Mouse (Mus musculus) forebrain, embryonic 10.5 days (tissue): Measurements from ENCODE around the gene Bcar3. TPM values are rescaled to one million over a fixed set of nuclear protein-coding genes. Genes with fewer than 3 reads are reported as not detected.
"Not testable (repeated sequence)": the region's sequence is repeated elsewhere in the genome, so short reads cannot be mapped to it uniquely, and the experiment has no call there.

Experiments
- DNase-seq: peaks from one replicate; pipeline ENCODE4 v3.0.0-alpha.2; 2017; ENCODE audit warnings: low spot score; ENCODE audit errors: extremely low spot score
- H3K27ac ChIP-seq: fragments of 300-500 bp; sonication (generic); 2 replicates; pipeline ENCODE4 v1.5.1; 2016; ENCODE audit warnings: mild to moderate bottlenecking
- H3K27me3 ChIP-seq: fragments of 300-500 bp; sonication (generic); 2 replicates; pipeline ENCODE4 v1.6.1; 2016; ENCODE audit warnings: mild to moderate bottlenecking; ENCODE audit not compliant: poor library complexity, severe bottlenecking
- H3K36me3 ChIP-seq: fragments of 300-500 bp; sonication (generic); replicated peaks from 2 replicates; pipeline ENCODE4 v1.6.1; 2016; ENCODE audit warnings: mild to moderate bottlenecking, moderate library complexity
- H3K4me1 ChIP-seq: fragments of 300-500 bp; sonication (generic); 2 replicates; pipeline ENCODE4 v1.6.1; 2016
- H3K4me3 ChIP-seq: fragments of 300-500 bp; sonication (generic); 2 replicates; pipeline ENCODE4 v1.5.1; 2016; ENCODE audit warnings: mild to moderate bottlenecking, moderate library complexity
- H3K9me3 ChIP-seq: fragments of 300-500 bp; sonication (generic); 2 replicates; pipeline ENCODE4 v1.6.1; 2016; ENCODE audit warnings: mild to moderate bottlenecking, moderate library complexity
- WGBS: fragments of 180-500 bp; shearing (Covaris S2); methylation state at CpG from one replicate; pipeline ENCODE4 v1.1.7; 2016; 5-methylcytosine and 5-hydroxymethylcytosine counted together
- polyA plus RNA-seq: library from polyadenylated mRNA; unstranded; fragments of >200 nt; fragmentation: Nextera tagmentation; extraction: Ambion mirVana; gene quantifications from 2 replicates; pipeline ENCODE4 v1.2.1, GENCODE M21; 2016

Gene Bcar3
- polyA plus RNA-seq, 1 experiment from 2014 or later = 15.7 TPM

- WGBS = 10% methylated on average over 19 of the region's 20 CpGs
- peaks cover 30% of the 10 kb centered on the region for H3K4me1 ChIP-seq
- peaks cover 36% of the 10 kb centered on the region for H3K36me3 ChIP-seq
- no peaks in the 10 kb centered on the region for H3K27me3 ChIP-seq
- no peaks in the 10 kb centered on the region for H3K9me3 ChIP-seq
- H3K27ac ChIP-seq = peak overlapping the region; percentile 91
- peak overlapping the region; percentile 94 for H3K4me3 ChIP-seq
- DNase-seq = no peak
Measured at GRCm38 (mm10) chr3:122273407-122274240, 20.3 kb upstream of the Bcar3 start.

- peak; percentile 93 for DNase-seq
- H3K36me3 ChIP-seq = peaks cover 44% of the 10 kb centered on the region
- WGBS = under 1% methylated on average over 57 of the region's 57 CpGs
- H3K4me3 ChIP-seq = peak within 1 kb of the TSS; percentile 94
- H3K27me3 ChIP-seq = no peaks in the 10 kb centered on the region
- no peaks in the 10 kb centered on the region for H3K9me3 ChIP-seq
- H3K27ac ChIP-seq = peak within 1 kb of the TSS; percentile 91
- H3K4me1 ChIP-seq = peaks cover 30% of the 10 kb centered on the region
Measured at GRCm38 (mm10) chr3:122274241-122275024, 19.5 kb upstream of the Bcar3 start, which contains the start of gene Dnttip2. Dnttip2 (plus strand) TSS chr3:122274388.

- no peak for DNase-seq
- Histone ChIP-seq H3K36me3 (peaks cover 51% of the 10 kb centered on the region), H3K9me3 (no peaks in the 10 kb centered on the region), H3K27ac (no peak overlapping the region), H3K27me3 (no peaks in the 10 kb centered on the region), H3K4me3 (peak overlapping the region; percentile 94), H3K4me1 (peaks cover 30% of the 10 kb centered on the region)
- 79% methylated on average over 10 of the region's 10 CpGs for WGBS
Measured at GRCm38 (mm10) chr3:122275111-122275510, 18.8 kb upstream of the Bcar3 start.

GRCm38 (mm10) chr3:122287195-122287594 is 6.7 kb upstream of the Bcar3 start:
- WGBS = 82% methylated on average over 5 of the region's 5 CpGs
- no peak for DNase-seq
- no peak overlapping the region for H3K4me3 ChIP-seq
- H3K4me1 ChIP-seq = peaks cover 7% of the 10 kb centered on the region
- 0 out of 2 replicates have a peak, but pooled peaks cover 3% of the 10 kb centered on the region for H3K27me3 ChIP-seq
- H3K36me3 ChIP-seq = peaks cover 38% of the 10 kb centered on the region
- no peak overlapping the region for H3K27ac ChIP-seq
- H3K9me3 ChIP-seq = no peaks in the 10 kb centered on the region

- WGBS = 89% methylated on average over 5 of the region's 5 CpGs
- DNase-seq = no peak
- no peaks in the 10 kb centered on the region for H3K9me3 ChIP-seq
- H3K27ac ChIP-seq = no peak overlapping the region
- no peak overlapping the region for H3K4me3 ChIP-seq
- H3K27me3 ChIP-seq = 0 out of 2 replicates have a peak, but pooled peaks cover 3% of the 10 kb centered on the region
- H3K36me3 ChIP-seq = peaks cover 22% of the 10 kb centered on the region
- H3K4me1 ChIP-seq = peaks cover 13% of the 10 kb centered on the region
Measured at GRCm38 (mm10) chr3:122288613-122289195, 5.2 kb upstream of the Bcar3 start.

- not testable (repeated sequence) for H3K9me3 ChIP-seq, H3K4me3 ChIP-seq, DNase-seq, H3K27me3 ChIP-seq, H3K27ac ChIP-seq
- 74% methylated on average over 4 of the region's 4 CpGs for WGBS
- Histone ChIP-seq H3K36me3 (peaks cover 16% of the 10 kb centered on the region), H3K4me1 (peaks cover 18% of the 10 kb centered on the region)
Measured at GRCm38 (mm10) chr3:122289344-122289743, 4.6 kb upstream of the Bcar3 start.

GRCm38 (mm10) chr3:122290696-122291095 is 3.2 kb upstream of the Bcar3 start:
- WGBS = 84% methylated on average over 7 of the region's 7 CpGs
- Histone ChIP-seq H3K4me1 (peaks cover 31% of the 10 kb centered on the region), H3K27ac (no peak overlapping the region), H3K4me3 (no peak overlapping the region), H3K36me3 (peaks cover 2% of the 10 kb centered on the region), H3K9me3 (no peaks in the 10 kb centered on the region), H3K27me3 (0 out of 2 replicates have a peak, but pooled peaks cover 3% of the 10 kb centered on the region)
- DNase-seq = no peak

GRCm38 (mm10) chr3:122291828-122292227 is 2.1 kb upstream of the Bcar3 start:
- Histone ChIP-seq H3K27ac (0 out of 2 replicates have a peak overlapping the region, but pooled peaks have one; percentile 97), H3K9me3 (no peaks in the 10 kb centered on the region), H3K27me3 (0 out of 2 replicates have a peak, but pooled peaks cover 3% of the 10 kb centered on the region), H3K4me1 (peaks cover 40% of the 10 kb centered on the region), H3K4me3 (peak overlapping the region; percentile 90), H3K36me3 (no peaks in the 10 kb centered on the region)
- DNase-seq = no peak
- WGBS = 50% methylated on average over 12 of the region's 12 CpGs

GRCm38 (mm10) chr3:122292300-122293222 is 1.4 kb upstream of the Bcar3 start:
- no peaks in the 10 kb centered on the region for H3K36me3 ChIP-seq
- no peaks in the 10 kb centered on the region for H3K9me3 ChIP-seq
- DNase-seq = peak; percentile 94
- peak overlapping the region; percentile 97 for H3K27ac ChIP-seq
- peaks cover 44% of the 10 kb centered on the region for H3K4me1 ChIP-seq
- 7% methylated on average over 54 of the region's 54 CpGs for WGBS
- 0 out of 2 replicates have a peak, but pooled peaks cover 3% of the 10 kb centered on the region for H3K27me3 ChIP-seq
- H3K4me3 ChIP-seq = peak overlapping the region; percentile 90

- Histone ChIP-seq H3K36me3 (no peaks in the 10 kb centered on the region), H3K27me3 (0 out of 2 replicates have a peak, but pooled peaks cover 3% of the 10 kb centered on the region), H3K9me3 (no peaks in the 10 kb centered on the region), H3K4me1 (peaks cover 48% of the 10 kb centered on the region), H3K27ac (peak overlapping the region; percentile 97), H3K4me3 (peak overlapping the region; percentile 90)
- WGBS = under 1% methylated on average over 105 of the region's 105 CpGs
- no peak for DNase-seq
Measured at GRCm38 (mm10) chr3:122293223-122293953, 548 bp upstream of the Bcar3 start.

GRCm38 (mm10) chr3:122295511-122295910 is 1.6 kb downstream of the Bcar3 start:
- Histone ChIP-seq H3K36me3 (no peaks in the 10 kb centered on the region), H3K9me3 (no peaks in the 10 kb centered on the region), H3K4me3 (no peak overlapping the region), H3K4me1 (peaks cover 56% of the 10 kb centered on the region), H3K27me3 (0 out of 2 replicates have a peak, but pooled peaks cover 3% of the 10 kb centered on the region), H3K27ac (peak overlapping the region; percentile 44)
- WGBS = 7% methylated on average over 5 of the region's 5 CpGs
- DNase-seq = peak; percentile 58
